Mouse (Mus musculus): ENCODE measurements around the gene Limd1.

- no peak for TF ChIP-seq CTCF (IDR thresholded peaks at IDR 0.05; ENCODE audit: extremely low read depth, insufficient read depth, low read length)
- no peak for TF ChIP-seq POLR2A (IDR thresholded peaks at IDR 0.05; ENCODE audit: extremely low read depth, insufficient read depth, low read length)
These were observed 34.0 kb downstream of the Limd1 start for GRCm38 (mm10) chr9:123512482-123512881.

Measured in cortical plate, adult 2 months (tissue).